Mouse (Mus musculus): Measurements from ENCODE around the gene Nrap. TPM values are rescaled to one million over a fixed set of nuclear protein-coding genes. Genes with fewer than 3 reads are reported as not detected.
"Not testable (repeated sequence)": the region's sequence is repeated elsewhere in the genome, so short reads cannot be mapped to it uniquely, and the experiment has no call there.

Gene Nrap
- total and polyA plus RNA-seq, 2 experiments from 2014 or later: 60.1 to 163 TPM

DNA sequence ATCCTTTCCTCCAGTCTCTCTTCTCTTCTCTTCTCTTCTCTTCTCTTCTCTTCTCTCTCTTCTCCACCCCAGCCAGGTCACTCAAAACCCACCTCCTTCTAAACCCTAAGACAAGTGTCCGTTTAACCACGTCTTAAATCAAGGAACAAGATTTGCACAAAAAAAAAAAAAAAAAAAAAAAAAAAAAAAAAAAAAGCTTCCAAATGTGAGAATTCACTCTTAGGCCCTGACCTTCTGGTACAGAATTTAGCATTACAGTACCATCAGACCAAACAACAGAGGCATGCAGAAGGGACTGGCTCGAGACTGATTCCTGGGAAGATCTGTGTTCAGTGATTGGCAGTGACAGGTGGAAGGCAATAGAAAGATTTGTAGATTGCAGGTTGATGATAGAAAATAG is 30.5 kb upstream of the Nrap start:
- Histone ChIP-seq H3K4me1 (ENCODE audit: control insufficient read depth, insufficient read depth) (peaks cover 2% of the 10 kb centered on the region; the same call in 1 of the 2 replicates), H3K9me3 (replicated peaks; ENCODE audit: control insufficient read depth, low read length) (no peaks in the 10 kb centered on the region), H3K27me3 (ENCODE audit: control insufficient read depth, insufficient read depth, low read length) (no peaks in the 10 kb centered on the region), H3K27ac (ENCODE audit: low read depth) (no peak overlapping the region), H3K4me3 (ENCODE audit: low read depth, low read length) (no peak overlapping the region), H3K9ac (replicated peaks; ENCODE audit: low read depth, low read length) (no peak overlapping the region), H3K36me3 (replicated peaks; ENCODE audit: control insufficient read depth, insufficient read depth, low read length) (0 out of 2 replicates have a peak, but pooled peaks cover 7% of the 10 kb centered on the region), H3K4me2 (ENCODE audit: low read depth, low read length) (no peak overlapping the region)
- WGBS: 86% methylated on average over 3 of the region's 3 CpGs
- ATAC-seq (ENCODE audit: insufficient read depth, low read depth) (no peak), DNase-seq (ENCODE audit: low spot score) (no peak)
- TF ChIP-seq EP300 (IDR thresholded peaks at IDR 0.05; ENCODE audit: low read depth) (no peak), CTCF (IDR thresholded peaks at IDR 0.05; ENCODE audit: low read depth) (no peak)

DNA sequence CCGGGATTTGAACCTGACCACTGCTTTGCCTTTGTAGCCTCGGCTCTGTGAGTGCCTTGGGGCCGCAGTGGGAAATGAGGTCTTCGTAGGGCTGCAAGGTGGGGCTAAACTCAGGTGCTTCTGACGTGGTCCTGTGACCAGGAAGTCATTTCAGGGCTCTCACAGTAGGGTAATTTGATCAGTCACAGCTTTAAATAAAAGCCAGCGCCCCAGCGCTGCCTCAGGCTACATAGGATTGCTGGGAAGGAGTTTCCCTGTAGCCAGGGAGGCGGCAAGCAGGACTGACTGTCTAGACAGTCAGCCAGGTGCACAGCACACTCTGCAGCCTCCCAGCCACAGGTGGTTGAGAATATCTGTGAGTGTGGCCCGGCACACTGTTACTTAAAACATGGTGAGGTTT is 29.6 kb upstream of the Nrap start:
- no peak for TF ChIP-seq EP300 (IDR thresholded peaks at IDR 0.05; ENCODE audit: low read depth)
- TF ChIP-seq CTCF (IDR thresholded peaks at IDR 0.05; ENCODE audit: low read depth): no peak
- no peak overlapping the region for H3K9ac ChIP-seq (replicated peaks; ENCODE audit: low read depth, low read length)
- ATAC-seq (ENCODE audit: insufficient read depth, low read depth) (no peak), DNase-seq (ENCODE audit: low spot score) (no peak)
- WGBS: 76% methylated on average over 9 of the region's 9 CpGs
- no peak overlapping the region for H3K4me3 ChIP-seq (ENCODE audit: low read depth, low read length)
- H3K27ac ChIP-seq (ENCODE audit: low read depth): no peak overlapping the region
- no peaks in the 10 kb centered on the region for H3K27me3 ChIP-seq (ENCODE audit: control insufficient read depth, insufficient read depth, low read length)
- no peak overlapping the region for H3K4me2 ChIP-seq (ENCODE audit: low read depth, low read length)
- H3K4me1 ChIP-seq (ENCODE audit: control insufficient read depth, insufficient read depth): no peaks in the 10 kb centered on the region
- 0 out of 2 replicates have a peak, but pooled peaks cover 6% of the 10 kb centered on the region for H3K36me3 ChIP-seq (replicated peaks; ENCODE audit: control insufficient read depth, insufficient read depth, low read length)
- H3K9me3 ChIP-seq (replicated peaks; ENCODE audit: control insufficient read depth, low read length): no peaks in the 10 kb centered on the region

DNA sequence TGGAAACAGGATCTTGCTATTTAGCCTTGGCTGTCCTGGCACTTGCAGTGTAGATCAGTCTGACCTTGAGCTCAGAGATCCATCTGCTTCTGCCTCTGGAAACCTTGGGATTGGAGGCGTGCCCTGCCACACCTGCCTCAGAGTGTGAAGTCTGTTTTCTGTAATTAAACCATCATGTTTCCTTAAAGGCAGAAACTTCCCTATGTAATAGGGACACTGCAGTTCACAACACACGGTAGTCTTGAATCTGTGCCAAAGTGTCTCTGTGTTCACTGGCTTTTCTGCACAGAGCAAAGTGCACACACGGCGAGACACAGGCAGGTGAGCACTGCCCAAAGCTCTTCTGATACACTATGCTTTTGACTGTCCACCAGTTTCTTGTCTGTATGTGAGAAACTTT is 28.6 kb upstream of the Nrap start:
- 65% methylated on average over 4 of the region's 4 CpGs for WGBS
- H3K27ac ChIP-seq (ENCODE audit: low read depth): no peak overlapping the region
- no peak for DNase-seq (ENCODE audit: low spot score)

DNA sequence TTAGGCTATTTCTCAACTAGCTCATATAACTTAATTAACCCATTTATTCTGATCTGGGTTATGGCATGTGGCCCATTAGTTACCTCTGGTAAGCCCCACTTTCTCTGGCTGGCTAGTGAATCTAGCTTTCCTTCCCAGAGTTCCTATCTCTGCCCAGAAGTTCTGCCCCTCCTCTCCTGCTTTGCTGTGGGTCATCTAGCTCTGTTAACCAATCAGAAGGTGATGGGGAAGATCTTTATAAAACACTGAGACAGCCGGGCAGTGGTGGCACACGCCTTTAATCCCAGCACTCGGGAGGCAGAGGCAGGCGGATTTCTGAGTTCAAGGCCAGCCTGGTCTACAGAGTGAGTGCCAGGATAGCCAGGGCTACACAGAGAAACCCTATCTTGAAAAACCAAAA is 20.0 kb upstream of the Nrap start:
- not testable (repeated sequence) for H3K4me3 ChIP-seq (ENCODE audit: low read depth, low read length); DNase-seq (ENCODE audit: low spot score); H3K4me2 ChIP-seq (ENCODE audit: low read depth, low read length); H3K27ac ChIP-seq (ENCODE audit: low read depth); H3K4me1 ChIP-seq (ENCODE audit: control insufficient read depth, insufficient read depth); H3K9me3 ChIP-seq (replicated peaks; ENCODE audit: control insufficient read depth, low read length); H3K27me3 ChIP-seq (ENCODE audit: control insufficient read depth, insufficient read depth, low read length); ATAC-seq (ENCODE audit: insufficient read depth, low read depth); H3K9ac ChIP-seq (replicated peaks; ENCODE audit: low read depth, low read length)
- 97% methylated on average over 4 of the region's 4 CpGs for WGBS
- peaks cover 30% of the 10 kb centered on the region for H3K36me3 ChIP-seq (replicated peaks; ENCODE audit: control insufficient read depth, insufficient read depth, low read length)

More for the DNA sequence above, 28.6 kb upstream of the Nrap start:
- Histone ChIP-seq H3K27me3 (ENCODE audit: control insufficient read depth, insufficient read depth, low read length) (no peaks in the 10 kb centered on the region), H3K36me3 (replicated peaks; ENCODE audit: control insufficient read depth, insufficient read depth, low read length) (0 out of 2 replicates have a peak, but pooled peaks cover 3% of the 10 kb centered on the region), H3K4me2 (ENCODE audit: low read depth, low read length) (no peak overlapping the region), H3K4me3 (ENCODE audit: low read depth, low read length) (no peak overlapping the region), H3K9ac (replicated peaks; ENCODE audit: low read depth, low read length) (no peak overlapping the region), H3K9me3 (replicated peaks; ENCODE audit: control insufficient read depth, low read length) (no peaks in the 10 kb centered on the region), H3K4me1 (ENCODE audit: control insufficient read depth, insufficient read depth) (no peaks in the 10 kb centered on the region)
- TF ChIP-seq CTCF (IDR thresholded peaks at IDR 0.05; ENCODE audit: low read depth) (no peak), EP300 (IDR thresholded peaks at IDR 0.05; ENCODE audit: low read depth) (no peak)
- ATAC-seq (ENCODE audit: insufficient read depth, low read depth): no peak

DNA sequence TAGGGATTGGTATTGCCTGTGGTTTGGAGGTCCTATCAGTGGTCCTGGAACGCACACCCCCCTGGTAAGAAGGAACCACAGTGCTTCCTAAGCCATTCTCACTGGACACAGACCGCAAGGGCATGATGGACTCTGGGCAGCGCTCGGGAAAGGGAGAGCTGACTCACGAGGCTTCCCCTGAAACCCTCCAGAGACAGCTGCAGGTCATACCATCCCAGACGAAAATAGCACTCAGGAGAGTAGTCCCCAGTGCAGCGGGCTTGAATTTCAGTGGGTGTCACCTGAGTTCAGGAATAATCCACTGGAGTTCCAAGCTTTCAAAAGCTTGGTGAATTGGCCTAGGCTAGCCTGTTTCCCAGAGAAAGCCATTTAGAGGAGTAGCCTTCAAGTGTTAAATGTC is 16.7 kb upstream of the Nrap start:
- H3K4me3 ChIP-seq (ENCODE audit: low read depth, low read length): no peak overlapping the region
- peaks cover 40% of the 10 kb centered on the region for H3K36me3 ChIP-seq (replicated peaks; ENCODE audit: control insufficient read depth, insufficient read depth, low read length)
- no peak overlapping the region for H3K9ac ChIP-seq (replicated peaks; ENCODE audit: low read depth, low read length)
- no peak overlapping the region for H3K4me2 ChIP-seq (ENCODE audit: low read depth, low read length)
- DNase-seq (ENCODE audit: low spot score): peak; percentile 35
- no peak for ATAC-seq (ENCODE audit: insufficient read depth, low read depth)
- no peak overlapping the region for H3K27ac ChIP-seq (ENCODE audit: low read depth)
- no peaks in the 10 kb centered on the region for H3K9me3 ChIP-seq (replicated peaks; ENCODE audit: control insufficient read depth, low read length)
- WGBS: 50% methylated on average over 7 of the region's 7 CpGs
- TF ChIP-seq CTCF (IDR thresholded peaks at IDR 0.05; ENCODE audit: low read depth) (no peak), EP300 (IDR thresholded peaks at IDR 0.05; ENCODE audit: low read depth) (no peak)
- no peaks in the 10 kb centered on the region for H3K4me1 ChIP-seq (ENCODE audit: control insufficient read depth, insufficient read depth)
- no peaks in the 10 kb centered on the region for H3K27me3 ChIP-seq (ENCODE audit: control insufficient read depth, insufficient read depth, low read length)

DNA sequence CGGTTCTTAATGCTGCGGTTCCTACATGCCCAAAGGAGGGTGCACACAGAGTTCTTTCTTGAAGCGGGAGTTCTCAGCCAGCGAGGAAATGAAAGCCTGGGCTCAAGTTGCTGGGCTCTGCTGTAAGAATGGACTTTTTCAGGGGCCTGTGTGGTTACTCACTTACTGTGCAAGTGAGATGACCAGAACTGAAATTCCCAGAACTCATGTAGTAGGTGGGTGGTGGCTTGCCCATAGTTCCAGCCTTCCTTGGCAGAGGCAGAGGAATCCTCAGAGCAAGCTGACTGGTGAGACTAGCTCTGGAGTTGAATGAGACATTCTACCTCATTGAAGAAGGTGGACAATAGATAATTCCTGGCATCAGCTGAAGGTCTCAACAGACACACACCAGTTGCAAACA is 16.0 kb upstream of the Nrap start:
- Histone ChIP-seq H3K27ac (ENCODE audit: low read depth) (no peak overlapping the region), H3K9ac (replicated peaks; ENCODE audit: low read depth, low read length) (no peak overlapping the region), H3K9me3 (replicated peaks; ENCODE audit: control insufficient read depth, low read length) (no peaks in the 10 kb centered on the region), H3K4me1 (ENCODE audit: control insufficient read depth, insufficient read depth) (no peaks in the 10 kb centered on the region), H3K36me3 (replicated peaks; ENCODE audit: control insufficient read depth, insufficient read depth, low read length) (peaks cover 40% of the 10 kb centered on the region), H3K4me2 (ENCODE audit: low read depth, low read length) (no peak overlapping the region), H3K27me3 (ENCODE audit: control insufficient read depth, insufficient read depth, low read length) (no peaks in the 10 kb centered on the region), H3K4me3 (ENCODE audit: low read depth, low read length) (no peak overlapping the region)
- DNase-seq (ENCODE audit: low spot score): no peak
- ATAC-seq (ENCODE audit: insufficient read depth, low read depth): no peak
- 95% methylated on average over 4 of the region's 4 CpGs for WGBS
- TF ChIP-seq EP300 (IDR thresholded peaks at IDR 0.05; ENCODE audit: low read depth) (no peak), CTCF (IDR thresholded peaks at IDR 0.05; ENCODE audit: low read depth) (no peak)
